In genomic region chr1:105843856-105844255, GRCm38 (mm10) we compare ENCODE assay signal across 8 mouse cellular contexts.
DNase-seq lines count a peak whose midpoint lies in the region; ATAC-seq and TF ChIP-seq lines count a peak whose summit lies in the region.

No protein-coding gene starts in this region.

- 7% methylated on average over 2 of the region's 2 CpGs for WGBS in heart, embryonic 10.5 days
- 28% methylated on average over 2 of the region's 2 CpGs for WGBS in cerebellum, adult 2 months
- WGBS in forebrain, embryonic 15.5 days, result 2% methylated on average over 2 of the region's 2 CpGs
- WGBS in midbrain, embryonic 13.5 days, result 3% methylated on average over 2 of the region's 2 CpGs

- H3K4me1 ChIP-seq in heart, embryonic 10.5 days, result peaks cover 17% of the 10 kb centered on the region
- H3K4me1 ChIP-seq in cerebellum, adult 2 months (ENCODE audit: control insufficient read depth, insufficient read depth, low read length), result 0 out of 2 replicates have a peak, but pooled peaks cover 4% of the 10 kb centered on the region
- H3K4me1 ChIP-seq in forebrain, embryonic 15.5 days, result peaks cover 20% of the 10 kb centered on the region
- peaks cover 17% of the 10 kb centered on the region for H3K4me1 ChIP-seq in midbrain, embryonic 13.5 days (replicated peaks)

- H3K9ac ChIP-seq in forebrain, embryonic 15.5 days (replicated peaks), result peak overlapping the region; percentile 44
- H3K9ac ChIP-seq in midbrain, embryonic 13.5 days (replicated peaks), result no peak overlapping the region

- peak overlapping the region; percentile 53 for H3K4me3 ChIP-seq in heart, embryonic 10.5 days
- peak overlapping the region; percentile 26 for H3K4me3 ChIP-seq in cerebellum, adult 2 months (replicated peaks; ENCODE audit: insufficient read depth, low read depth, low read length)
- H3K4me3 ChIP-seq in forebrain, embryonic 15.5 days, result peak overlapping the region; percentile 39
- H3K4me3 ChIP-seq in midbrain, embryonic 13.5 days (replicated peaks), result peak overlapping the region; percentile 41

- H3K9me3 ChIP-seq in heart, embryonic 10.5 days, result no peaks in the 10 kb centered on the region
- H3K9me3 ChIP-seq in forebrain, embryonic 15.5 days, result no peaks in the 10 kb centered on the region
- no peaks in the 10 kb centered on the region for H3K9me3 ChIP-seq in midbrain, embryonic 13.5 days

- no peak for TF ChIP-seq POLR2A in cerebellum, adult 2 months (IDR thresholded peaks at IDR 0.05; ENCODE audit: borderline replicate concordance, insufficient read depth, low read length)

- peak overlapping the region; percentile 64 for H3K4me2 ChIP-seq in forebrain, embryonic 15.5 days (replicated peaks)
- H3K4me2 ChIP-seq in midbrain, embryonic 13.5 days (replicated peaks), result peak overlapping the region; percentile 66

- ATAC-seq in forebrain, embryonic 15.5 days (replicated peaks), result peak; percentile 42
- peak; percentile 48 for ATAC-seq in midbrain, embryonic 13.5 days

- no peak for TF ChIP-seq CTCF in cerebellum, adult 2 months (IDR thresholded peaks at IDR 0.05; ENCODE audit: borderline replicate concordance, insufficient read depth, low read depth, low read length)

- no peaks in the 10 kb centered on the region for H3K36me3 ChIP-seq in heart, embryonic 10.5 days
- no peaks in the 10 kb centered on the region for H3K36me3 ChIP-seq in forebrain, embryonic 15.5 days
- no peaks in the 10 kb centered on the region for H3K36me3 ChIP-seq in midbrain, embryonic 13.5 days

- H3K27me3 ChIP-seq in heart, embryonic 10.5 days (ENCODE audit: insufficient read depth, poor library complexity, severe bottlenecking), result peaks cover 27% of the 10 kb centered on the region
- no peaks in the 10 kb centered on the region for H3K27me3 ChIP-seq in cerebellum, adult 2 months (ENCODE audit: control insufficient read depth, insufficient read depth, low read length)
- H3K27me3 ChIP-seq in forebrain, embryonic 15.5 days, result no peaks in the 10 kb centered on the region
- peaks cover 6% of the 10 kb centered on the region; the same call in 1 of the 2 replicates for H3K27me3 ChIP-seq in midbrain, embryonic 13.5 days

- H3K27ac ChIP-seq in heart, embryonic 10.5 days, result no peak overlapping the region
- no peak overlapping the region for H3K27ac ChIP-seq in cerebellum, adult 2 months (ENCODE audit: insufficient read depth, low read length)
- no peak overlapping the region for H3K27ac ChIP-seq in forebrain, embryonic 15.5 days (replicated peaks)
- 0 out of 2 replicates have a peak overlapping the region, but pooled peaks have one; percentile 14 for H3K27ac ChIP-seq in midbrain, embryonic 13.5 days

- DNase-seq in heart, embryonic 10.5 days (ENCODE audit: low spot score), result peak; percentile 42
- DNase-seq in heart, adult 8-10 months (ENCODE audit: low spot score), result no peak
- DNase-seq in cerebellum, adult 2 months, result peak; percentile 15 to 36
- DNase-seq in thymus, postnatal 4 days, result no peak
- DNase-seq in spleen, postnatal 4 days (ENCODE audit: low spot score in 2 of 2), result no peak
- DNase-seq in left cerebral cortex, adult 18-20 months (ENCODE audit: low spot score in 2 of 2), result no peak

Comparison
In these comparisons a context has a peak if more than half of its experiments do, and no peak if none do; other contexts are left out.
1. DNase-seq: peak in heart, embryonic 10.5 days (single experiment) and cerebellum, adult 2 months (2 of 2); none in heart, adult 8-10 months (single experiment), thymus, postnatal 4 days (single experiment), spleen, postnatal 4 days (0 of 2) and left cerebral cortex, adult 18-20 months (0 of 2).
2. Peak in every context shown above with its lines, with median percentiles within 50 percentile points of each other: H3K4me3 ChIP-seq.